Mouse (Mus musculus): ENCODE data around the gene Rundc3b.

Gene Rundc3b

GRCm38 (mm10) chr5:8622596-8623231 lies at the start of gene Rundc3b:
Gene Rundc3b, minus strand, starts transcription at chr5:8622952.
- in situ Hi-C loops (cut with MboI; ENCODE audit: low pct_unique_long_range_greater_than_20kb in 1 of 2, low sequenced_read_pairs in 2 of 2, unreplicated experiment in 1 of 2), result no loop called here

DNA sequence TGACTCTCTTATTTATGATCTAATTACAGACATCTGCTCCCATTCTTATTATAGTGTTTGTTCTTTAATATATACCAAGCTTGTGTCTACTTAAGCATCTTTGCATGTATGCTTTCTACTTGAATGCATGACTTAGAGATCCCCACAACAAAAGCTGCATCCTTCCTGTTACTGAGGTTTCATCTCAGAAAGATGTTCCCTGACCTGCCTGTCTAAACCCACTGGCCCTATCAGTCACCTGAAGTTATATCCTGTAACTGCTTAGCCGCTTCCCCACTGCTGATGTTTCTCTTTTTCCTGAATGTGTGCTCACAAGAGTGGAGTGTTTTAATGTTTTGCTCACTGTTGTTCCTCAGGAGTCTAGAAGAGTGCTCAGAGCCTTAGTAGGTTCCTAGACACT lies 46.9 kb upstream of the Rundc3b start:
- in situ Hi-C loops (cut with MboI; ENCODE audit: low pct_unique_long_range_greater_than_20kb in 1 of 2, low sequenced_read_pairs in 2 of 2, unreplicated experiment in 1 of 2), result no loop called here

GRCm38 (mm10) chr5:8667758-8668474 lies 45.2 kb upstream of the Rundc3b start:
- in situ Hi-C loops (cut with MboI; ENCODE audit: low pct_unique_long_range_greater_than_20kb in 1 of 2, low sequenced_read_pairs in 2 of 2, unreplicated experiment in 1 of 2), result no loop called here

- in situ Hi-C loops (cut with MboI; ENCODE audit: low pct_unique_long_range_greater_than_20kb in 1 of 2, low sequenced_read_pairs in 2 of 2, unreplicated experiment in 1 of 2), result no loop called here
Observed at GRCm38 (mm10) chr5:8664678-8665077, 41.9 kb upstream of the Rundc3b start.

DNA sequence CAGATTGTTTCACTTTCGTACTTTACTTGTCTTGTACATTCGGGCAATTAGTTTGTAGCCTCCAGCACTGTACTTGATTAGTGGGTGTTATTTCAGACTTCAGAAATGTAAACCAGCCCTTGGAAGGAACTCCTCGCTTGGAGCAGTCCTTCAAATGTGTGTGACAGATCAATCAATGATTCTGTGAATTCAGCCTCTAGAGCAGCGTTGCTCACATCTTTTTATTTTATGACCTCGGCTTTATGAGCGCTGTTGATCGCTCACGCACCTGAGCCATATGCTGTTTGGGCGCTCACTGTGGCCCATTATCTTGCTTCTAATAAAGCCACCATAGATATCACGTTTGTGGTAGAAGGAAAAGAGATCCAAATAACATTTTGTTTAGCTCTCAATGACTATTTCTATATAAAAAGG lies 38.0 kb upstream of the Rundc3b start:
- in situ Hi-C loops (cut with MboI; ENCODE audit: low pct_unique_long_range_greater_than_20kb in 1 of 2, low sequenced_read_pairs in 2 of 2, unreplicated experiment in 1 of 2), result no loop called here

DNA sequence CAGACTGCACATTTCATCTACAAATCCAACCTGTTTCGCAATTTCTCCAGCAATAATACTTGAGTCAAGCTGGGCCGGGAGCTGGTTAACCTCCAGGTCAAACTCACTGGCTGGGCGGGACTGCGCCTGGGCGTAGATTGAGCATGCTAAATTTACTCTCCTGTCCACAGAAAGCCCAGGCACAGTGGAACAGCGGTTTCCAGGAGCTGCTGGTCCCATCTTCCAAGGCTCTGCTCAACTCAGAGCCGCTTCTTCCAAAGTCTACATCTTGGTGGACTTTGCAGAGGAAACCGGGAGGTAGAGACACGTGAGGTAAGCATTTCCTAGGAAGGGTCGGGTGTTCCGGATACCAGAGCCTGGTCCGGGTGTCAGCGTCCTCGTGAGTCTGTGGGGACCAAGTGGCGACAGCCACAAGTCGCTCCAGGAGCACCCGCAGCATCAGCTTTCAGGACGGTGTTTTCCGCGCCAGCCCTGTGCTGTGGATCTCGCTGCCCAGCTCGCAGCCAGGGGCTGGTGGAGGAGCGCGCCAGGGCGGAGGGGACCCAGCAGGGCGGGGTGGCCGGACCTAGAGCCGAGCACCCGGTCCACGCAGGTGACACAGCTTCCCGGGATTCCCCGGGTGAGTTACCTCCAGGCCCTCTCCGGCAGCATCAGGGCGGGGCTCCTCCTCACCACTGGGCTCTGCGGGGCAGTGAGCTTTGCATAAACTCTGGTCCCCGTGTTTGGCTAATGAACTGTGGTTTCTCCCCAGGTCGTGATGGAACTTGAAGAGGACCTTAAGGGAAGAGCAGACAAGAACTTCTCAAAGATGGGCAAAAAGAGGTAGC lies 37.4 kb upstream of the Rundc3b start, which contains the start of gene Abcb1a:
Gene Abcb1a, plus strand, starts transcription at position 167 of the 827 bp plus-strand sequence.
- in situ Hi-C loops (cut with MboI; ENCODE audit: low pct_unique_long_range_greater_than_20kb in 1 of 2, low sequenced_read_pairs in 2 of 2, unreplicated experiment in 1 of 2), result no loop called here

GRCm38 (mm10) chr5:8652085-8652484 lies 29.3 kb upstream of the Rundc3b start:
- in situ Hi-C loops (cut with MboI; ENCODE audit: low pct_unique_long_range_greater_than_20kb in 1 of 2, low sequenced_read_pairs in 2 of 2, unreplicated experiment in 1 of 2), result no loop called here

- in situ Hi-C loops (cut with MboI; ENCODE audit: low pct_unique_long_range_greater_than_20kb in 1 of 2, low sequenced_read_pairs in 2 of 2, unreplicated experiment in 1 of 2), result no loop called here
Observed at GRCm38 (mm10) chr5:8648774-8649173, 26.0 kb upstream of the Rundc3b start.

GRCm38 (mm10) chr5:8648300-8648699 lies 25.5 kb upstream of the Rundc3b start:
- in situ Hi-C loops (cut with MboI; ENCODE audit: low pct_unique_long_range_greater_than_20kb in 1 of 2, low sequenced_read_pairs in 2 of 2, unreplicated experiment in 1 of 2), result no loop called here

GRCm38 (mm10) chr5:8634489-8634975 lies 11.8 kb upstream of the Rundc3b start:
- in situ Hi-C loops (cut with MboI; ENCODE audit: low pct_unique_long_range_greater_than_20kb in 1 of 2, low sequenced_read_pairs in 2 of 2, unreplicated experiment in 1 of 2), result no loop called here

DNA sequence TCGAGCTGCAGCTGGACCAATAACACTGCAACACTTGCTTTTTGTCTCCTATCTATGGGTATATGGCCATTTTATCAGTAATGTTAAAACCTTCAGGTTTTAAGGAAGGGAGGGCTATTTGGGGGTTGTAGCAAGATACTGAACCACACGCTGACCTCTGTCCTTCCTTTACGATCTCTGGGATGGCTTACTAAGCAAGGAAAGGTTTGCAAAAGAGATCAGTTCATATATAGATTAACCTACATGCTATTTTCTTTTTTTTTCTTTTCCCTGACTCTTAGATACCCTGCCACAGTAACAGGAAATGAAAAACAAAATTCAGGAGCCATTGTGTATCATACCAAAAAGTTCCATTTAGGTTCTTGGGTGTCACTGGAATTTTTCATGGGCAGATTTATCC lies 10.1 kb upstream of the Rundc3b start:
- in situ Hi-C loops (cut with MboI; ENCODE audit: low pct_unique_long_range_greater_than_20kb in 1 of 2, low sequenced_read_pairs in 2 of 2, unreplicated experiment in 1 of 2), result no loop called here

DNA sequence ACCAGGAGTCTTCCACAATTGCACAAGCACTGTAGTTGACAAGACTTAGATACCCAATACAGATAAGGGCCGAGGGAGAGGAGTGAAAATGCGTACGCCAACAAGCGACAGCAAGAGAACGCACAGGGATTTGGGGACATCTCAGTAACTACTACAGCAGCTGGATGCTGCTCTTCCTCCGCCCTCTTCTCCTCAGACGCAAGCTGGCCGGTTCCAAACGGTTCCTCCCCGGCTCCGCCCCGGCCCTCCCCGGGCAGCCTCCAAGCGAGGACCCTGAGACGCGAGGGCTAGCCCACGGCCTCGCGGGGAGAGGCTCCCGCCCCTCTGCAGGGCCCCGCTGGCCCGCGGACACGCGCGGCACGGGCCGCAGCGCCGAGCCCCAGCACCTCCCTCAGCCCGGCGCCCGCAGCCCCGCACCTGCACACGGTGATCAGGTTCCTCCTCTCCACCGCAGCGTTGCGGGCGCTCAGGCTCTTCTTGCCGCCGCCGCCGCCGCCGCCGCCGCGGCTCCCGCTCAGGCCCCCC lies 619 bp downstream of the Rundc3b start:
- in situ Hi-C loops (cut with MboI; ENCODE audit: low pct_unique_long_range_greater_than_20kb in 1 of 2, low sequenced_read_pairs in 2 of 2, unreplicated experiment in 1 of 2), result no loop called here

DNA sequence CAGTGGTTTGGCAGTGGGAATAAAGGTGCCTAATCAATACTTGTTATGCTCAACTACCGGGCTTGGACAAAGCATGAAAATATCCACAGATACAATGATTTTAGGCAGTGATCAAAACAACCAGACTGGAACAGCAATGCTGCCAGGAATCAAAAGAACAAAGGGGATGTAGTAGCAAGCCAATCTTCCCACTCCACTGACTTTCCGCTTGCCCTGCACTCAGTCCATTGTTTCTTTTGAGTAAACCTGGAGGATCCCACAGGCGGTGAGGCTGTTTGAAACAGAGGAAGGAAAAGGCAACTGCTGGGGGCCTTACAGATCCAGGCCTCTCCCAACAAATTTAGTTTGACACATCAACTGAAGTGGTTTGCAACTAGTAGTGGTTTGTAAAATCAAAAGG lies 51.6 kb downstream of the Rundc3b start:
- in situ Hi-C loops (cut with MboI; ENCODE audit: low pct_unique_long_range_greater_than_20kb in 1 of 2, low sequenced_read_pairs in 2 of 2, unreplicated experiment in 1 of 2), result no loop called here

DNA sequence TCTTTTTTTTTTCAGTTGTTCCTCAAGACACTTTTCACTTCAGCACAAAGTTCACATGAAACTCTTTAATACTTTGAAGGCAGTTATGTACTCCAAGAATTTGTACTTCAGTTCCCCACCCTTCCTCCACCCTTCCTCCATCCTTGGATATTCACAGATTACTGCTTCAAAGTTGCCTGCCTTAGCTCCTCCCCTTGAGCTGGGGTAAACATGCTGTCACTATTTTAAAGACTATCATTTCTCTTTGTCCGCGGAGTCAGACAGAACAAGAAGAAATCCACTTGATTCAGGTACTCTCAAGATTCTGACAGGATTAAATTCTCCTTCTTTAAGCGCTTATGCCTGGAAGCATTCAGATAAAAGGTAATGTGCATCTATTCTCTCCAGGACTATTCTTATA lies 55.9 kb downstream of the Rundc3b start:
- in situ Hi-C loops (cut with MboI; ENCODE audit: low pct_unique_long_range_greater_than_20kb in 1 of 2, low sequenced_read_pairs in 2 of 2, unreplicated experiment in 1 of 2), result no loop called here

- in situ Hi-C loops (cut with MboI; ENCODE audit: low pct_unique_long_range_greater_than_20kb in 1 of 2, low sequenced_read_pairs in 2 of 2, unreplicated experiment in 1 of 2), result no loop called here
Observed at GRCm38 (mm10) chr5:8544512-8544911, 78.2 kb downstream of the Rundc3b start.

GRCm38 (mm10) chr5:8542631-8543207 lies 80.0 kb downstream of the Rundc3b start:
- in situ Hi-C loops (cut with MboI; ENCODE audit: low pct_unique_long_range_greater_than_20kb in 1 of 2, low sequenced_read_pairs in 2 of 2, unreplicated experiment in 1 of 2), result no loop called here

DNA sequence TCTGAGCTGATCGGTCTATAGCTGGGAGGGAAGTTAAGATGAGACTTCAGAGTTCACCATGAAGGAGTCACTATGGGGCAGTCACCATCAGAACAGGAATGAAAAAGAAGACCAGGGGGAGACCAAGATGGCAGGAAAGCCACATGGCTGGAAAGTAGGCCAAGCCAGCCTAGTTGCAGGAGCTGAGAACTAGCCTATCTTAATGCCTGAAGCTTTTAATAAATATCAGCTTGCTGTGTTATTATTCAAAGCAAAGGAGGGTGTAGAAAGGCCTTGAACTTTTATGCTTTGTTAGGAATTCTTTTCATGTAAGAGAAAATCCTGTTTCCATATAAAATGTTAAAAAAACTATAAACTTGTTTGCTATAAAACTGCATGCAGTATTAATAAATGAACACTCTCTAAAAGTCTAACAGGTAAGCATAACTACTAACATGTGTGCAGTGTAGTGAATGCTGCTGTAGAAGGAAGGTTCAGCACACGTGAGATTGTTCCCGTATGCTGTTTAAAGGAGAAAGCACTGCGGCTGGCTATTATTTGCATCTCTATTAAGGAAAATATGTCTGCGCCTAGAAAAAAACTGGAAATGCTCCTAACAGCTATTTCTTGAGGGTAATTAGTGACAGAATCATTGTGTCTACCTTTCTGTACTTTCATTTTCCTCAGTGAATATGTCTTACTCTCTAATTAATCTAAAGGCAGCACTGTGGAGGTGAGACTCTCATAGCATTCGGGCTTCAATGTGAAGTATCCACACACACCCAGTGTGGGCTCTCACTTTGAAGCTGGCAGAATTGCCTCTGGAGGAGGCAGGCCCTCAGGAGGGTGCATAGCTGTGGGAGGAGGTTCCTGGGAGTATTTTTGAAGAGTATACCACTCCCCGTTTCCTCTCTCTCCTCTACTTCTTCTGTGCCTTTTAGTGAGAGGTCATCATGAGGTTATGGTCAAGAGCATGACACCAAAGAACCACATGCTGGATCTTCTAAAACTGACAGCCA lies 81.3 kb downstream of the Rundc3b start:
- in situ Hi-C loops (cut with MboI; ENCODE audit: low pct_unique_long_range_greater_than_20kb in 1 of 2, low sequenced_read_pairs in 2 of 2, unreplicated experiment in 1 of 2), result no loop called here

- in situ Hi-C loops (cut with MboI; ENCODE audit: low pct_unique_long_range_greater_than_20kb in 1 of 2, low sequenced_read_pairs in 2 of 2, unreplicated experiment in 1 of 2), result no loop called here
Observed at GRCm38 (mm10) chr5:8519006-8519405, 103.7 kb downstream of the Rundc3b start.
